Mouse (Mus musculus): ENCODE results near the gene Opcml. TPM values are rescaled to one million over a fixed set of nuclear protein-coding genes. Genes with fewer than 3 reads are reported as not detected.

The Opcml gene
- polyA plus RNA-seq, 1 experiment from 2014 or later = 9.8 TPM

DNA sequence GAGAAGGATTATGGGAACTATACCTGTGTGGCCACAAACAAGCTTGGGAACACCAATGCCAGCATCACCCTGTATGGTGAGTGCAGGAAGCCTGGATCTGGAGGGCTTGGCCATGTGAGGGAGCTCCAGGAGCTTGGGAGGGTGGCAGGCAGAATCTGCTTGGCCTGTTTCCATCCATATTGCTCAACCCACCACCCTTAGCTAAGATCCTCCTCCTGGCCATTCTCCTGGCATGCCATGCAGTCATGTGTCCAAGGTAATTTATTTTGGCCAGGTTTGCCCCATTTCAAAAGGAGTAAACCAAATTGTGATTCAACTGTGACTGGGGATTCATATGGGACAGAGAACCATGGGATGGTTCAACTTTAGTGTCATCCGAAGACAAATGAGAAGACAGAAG is 1112.7 kb downstream of the Opcml start:
- no peak overlapping the region for H3K27ac ChIP-seq
- no peak overlapping the region for H3K4me2 ChIP-seq
- no peaks in the 10 kb centered on the region for H3K9me3 ChIP-seq
- no peaks in the 10 kb centered on the region for H3K27me3 ChIP-seq
- H3K4me3 ChIP-seq = no peak overlapping the region
- H3K9ac ChIP-seq = no peak overlapping the region
- no peaks in the 10 kb centered on the region for H3K36me3 ChIP-seq
- no peak for ATAC-seq (ENCODE audit: borderline replicate concordance, extremely low read depth, low FRiP score, low TSS enrichment)
- WGBS = 82% methylated on average over 1 of the region's 1 CpGs
- H3K4me1 ChIP-seq = no peaks in the 10 kb centered on the region

DNA sequence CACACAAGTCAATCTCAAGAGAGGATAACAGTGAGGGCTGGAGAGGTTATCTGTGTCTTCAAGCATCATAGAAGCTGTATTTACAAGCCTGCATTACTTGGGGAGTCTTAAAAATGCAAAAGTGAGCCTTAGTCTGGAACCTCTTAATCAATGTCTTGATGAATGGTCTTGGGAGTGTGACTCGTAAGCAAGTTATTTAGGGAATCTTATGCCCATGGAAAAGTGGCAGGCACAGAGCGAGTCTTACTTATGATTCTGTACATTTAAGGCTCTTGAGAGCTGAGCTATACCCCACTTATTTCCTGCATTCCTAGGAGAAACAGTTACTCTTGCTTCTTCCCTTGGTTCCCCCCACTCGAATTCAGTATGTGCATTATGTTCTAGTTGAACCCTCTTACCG is 1119.2 kb downstream of the Opcml start:
- no peak overlapping the region for H3K4me2 ChIP-seq
- no peaks in the 10 kb centered on the region for H3K36me3 ChIP-seq
- no peak for ATAC-seq (ENCODE audit: borderline replicate concordance, extremely low read depth, low FRiP score, low TSS enrichment)
- WGBS = 76% methylated on average over 4 of the region's 4 CpGs
- no peak overlapping the region for H3K4me3 ChIP-seq
- H3K9me3 ChIP-seq = no peaks in the 10 kb centered on the region
- no peak overlapping the region for H3K27ac ChIP-seq
- H3K27me3 ChIP-seq = no peaks in the 10 kb centered on the region
- H3K4me1 ChIP-seq = no peaks in the 10 kb centered on the region
- no peak overlapping the region for H3K9ac ChIP-seq

DNA sequence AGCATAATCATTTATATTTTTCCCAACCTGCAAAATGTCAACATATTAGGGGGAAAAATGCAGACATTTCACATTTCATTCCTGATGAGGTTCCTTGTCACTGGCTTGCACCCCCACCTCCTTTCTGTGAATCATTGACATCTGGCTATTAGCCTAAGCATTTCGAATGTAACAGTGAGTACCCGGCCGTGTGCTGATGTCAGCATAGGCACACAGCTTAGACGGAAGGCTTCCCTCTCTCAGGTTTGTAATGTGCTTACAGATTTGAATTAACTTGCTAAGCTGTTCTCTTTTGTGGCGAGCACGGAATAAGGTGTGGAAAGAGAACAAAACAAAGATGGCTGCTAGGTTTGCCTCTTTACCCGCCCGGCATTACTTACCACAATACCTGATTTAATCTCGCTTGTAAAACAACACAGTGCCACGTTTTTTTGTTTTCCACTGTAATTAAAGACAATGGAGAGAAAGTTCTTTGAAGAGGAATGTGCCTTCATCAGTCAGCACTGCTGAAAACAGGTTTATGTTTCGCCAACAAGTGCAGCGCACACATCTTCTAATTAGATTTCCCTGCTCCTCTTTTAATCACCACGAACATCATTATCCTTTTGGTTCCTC is 1121.1 kb downstream of the Opcml start:
- H3K27ac ChIP-seq = no peak overlapping the region
- H3K4me1 ChIP-seq = no peaks in the 10 kb centered on the region
- H3K9ac ChIP-seq = no peak overlapping the region
- H3K4me2 ChIP-seq = no peak overlapping the region
- no peak for ATAC-seq (ENCODE audit: borderline replicate concordance, extremely low read depth, low FRiP score, low TSS enrichment)
- H3K36me3 ChIP-seq = no peaks in the 10 kb centered on the region
- no peak overlapping the region for H3K4me3 ChIP-seq
- no peaks in the 10 kb centered on the region for H3K27me3 ChIP-seq
- no peaks in the 10 kb centered on the region for H3K9me3 ChIP-seq
- 58% methylated on average over 13 of the region's 13 CpGs for WGBS

DNA sequence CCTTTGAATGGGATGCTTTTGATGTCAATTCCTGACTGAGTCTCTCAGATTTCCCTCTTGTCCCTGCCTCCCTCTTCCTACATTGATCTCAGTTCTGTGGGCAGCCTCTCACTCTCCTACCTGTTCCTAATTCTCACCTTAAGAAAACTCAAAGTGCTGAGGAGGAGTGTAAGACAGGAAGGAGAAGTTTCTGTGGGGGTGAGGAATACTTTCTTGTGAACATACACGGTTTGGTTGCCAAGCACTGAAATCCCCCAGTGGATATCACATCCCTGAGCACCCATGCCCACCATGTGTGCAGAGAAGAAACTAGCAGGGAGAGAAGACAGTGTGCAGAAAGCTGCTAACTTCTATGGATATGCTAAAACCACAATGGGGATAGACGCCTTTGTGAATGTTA is 1141.5 kb downstream of the Opcml start:
- Histone ChIP-seq H3K4me1 (no peaks in the 10 kb centered on the region), H3K36me3 (no peaks in the 10 kb centered on the region), H3K4me2 (no peak overlapping the region), H3K9me3 (no peaks in the 10 kb centered on the region), H3K27ac (no peak overlapping the region), H3K27me3 (no peaks in the 10 kb centered on the region), H3K4me3 (no peak overlapping the region), H3K9ac (no peak overlapping the region)
- ATAC-seq (ENCODE audit: borderline replicate concordance, extremely low read depth, low FRiP score, low TSS enrichment) = no peak
- WGBS = 69% methylated on average over 2 of the region's 2 CpGs

DNA sequence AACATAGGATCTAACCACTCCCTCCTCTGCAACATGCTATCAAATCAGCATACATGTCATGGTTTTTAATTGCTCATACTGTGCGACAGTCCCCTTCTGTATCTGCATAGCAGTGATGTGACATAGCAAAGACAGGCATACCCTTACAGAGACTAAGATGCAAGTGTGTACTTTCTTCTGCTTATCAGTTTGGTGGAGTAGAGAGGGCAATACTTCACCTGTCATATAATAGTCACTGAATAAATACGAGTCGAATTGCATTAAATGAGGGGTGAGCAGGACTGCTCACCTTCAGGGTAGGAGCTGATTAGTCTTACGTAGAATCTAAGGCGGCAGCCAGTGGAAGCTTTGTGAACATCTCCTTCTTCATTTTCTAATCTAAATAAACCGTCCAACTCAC is 1146.6 kb downstream of the Opcml start:
- no peak for ATAC-seq (ENCODE audit: borderline replicate concordance, extremely low read depth, low FRiP score, low TSS enrichment)
- no peak overlapping the region for H3K27ac ChIP-seq
- no peaks in the 10 kb centered on the region for H3K9me3 ChIP-seq
- H3K4me3 ChIP-seq = no peak overlapping the region
- H3K27me3 ChIP-seq = no peaks in the 10 kb centered on the region
- no peaks in the 10 kb centered on the region for H3K4me1 ChIP-seq
- 36% methylated on average over 6 of the region's 6 CpGs for WGBS
- no peak overlapping the region for H3K9ac ChIP-seq
- no peaks in the 10 kb centered on the region for H3K36me3 ChIP-seq
- H3K4me2 ChIP-seq = no peak overlapping the region

DNA sequence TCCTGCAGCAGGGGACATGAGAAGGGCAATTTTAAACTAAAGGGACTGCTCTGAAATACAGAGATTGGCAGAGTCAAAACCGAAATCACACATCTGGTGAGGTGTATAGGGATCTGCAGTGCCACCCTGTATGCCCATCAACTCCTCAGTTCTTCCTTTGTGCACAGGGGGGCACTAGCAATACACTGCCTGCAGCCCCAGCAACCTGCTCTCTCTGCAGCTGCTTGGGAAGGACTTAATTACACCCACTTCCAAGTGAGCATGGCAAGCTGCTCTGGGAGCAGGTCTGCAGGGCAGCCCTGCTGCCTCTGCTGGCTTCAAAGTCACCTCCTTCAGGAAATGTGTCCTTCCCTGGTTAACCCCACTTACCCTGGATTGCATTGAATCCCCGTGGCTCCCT is 1147.4 kb downstream of the Opcml start:
- Histone ChIP-seq H3K27me3 (no peaks in the 10 kb centered on the region), H3K4me3 (no peak overlapping the region), H3K4me2 (no peak overlapping the region), H3K9me3 (no peaks in the 10 kb centered on the region), H3K4me1 (no peaks in the 10 kb centered on the region), H3K36me3 (no peaks in the 10 kb centered on the region), H3K27ac (no peak overlapping the region), H3K9ac (no peak overlapping the region)
- ATAC-seq (ENCODE audit: borderline replicate concordance, extremely low read depth, low FRiP score, low TSS enrichment) = no peak
- 56% methylated on average over 2 of the region's 2 CpGs for WGBS

GRCm38 (mm10) chr9:28940901-28941300 is 1150.3 kb downstream of the Opcml start:
- Histone ChIP-seq H3K4me3 (no peak overlapping the region), H3K4me2 (no peak overlapping the region), H3K9me3 (no peaks in the 10 kb centered on the region), H3K4me1 (no peaks in the 10 kb centered on the region), H3K27me3 (no peaks in the 10 kb centered on the region), H3K36me3 (no peaks in the 10 kb centered on the region), H3K9ac (no peak overlapping the region), H3K27ac (no peak overlapping the region)
- no peak for ATAC-seq (ENCODE audit: borderline replicate concordance, extremely low read depth, low FRiP score, low TSS enrichment)

DNA sequence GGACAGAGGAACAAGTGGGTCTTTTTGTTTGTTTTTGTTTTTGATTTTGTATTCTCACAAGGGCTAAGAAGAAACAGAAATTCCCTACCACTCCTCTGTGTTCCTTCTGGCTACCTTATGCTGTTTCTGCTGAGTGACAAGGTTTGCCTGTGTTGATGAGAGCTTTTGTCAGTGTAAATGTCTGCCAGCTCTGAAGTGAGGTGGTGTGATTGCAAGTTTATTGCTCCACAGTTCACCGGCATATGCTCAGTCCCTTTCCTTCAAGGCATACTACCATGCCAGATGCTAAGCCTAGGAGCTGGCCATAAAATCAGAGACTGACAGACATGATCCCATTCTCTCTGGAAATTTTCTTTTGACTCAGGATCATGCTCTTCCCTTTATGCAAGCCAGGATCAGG is 1178.9 kb downstream of the Opcml start:
- no peak for ATAC-seq (ENCODE audit: borderline replicate concordance, extremely low read depth, low FRiP score, low TSS enrichment)
- H3K27me3 ChIP-seq = no peaks in the 10 kb centered on the region
- 71% methylated on average over 1 of the region's 1 CpGs for WGBS
- no peaks in the 10 kb centered on the region for H3K36me3 ChIP-seq
- H3K4me2 ChIP-seq = no peak overlapping the region
- H3K9ac ChIP-seq = no peak overlapping the region
- no peak overlapping the region for H3K4me3 ChIP-seq
- no peaks in the 10 kb centered on the region for H3K4me1 ChIP-seq
- no peaks in the 10 kb centered on the region for H3K9me3 ChIP-seq
- H3K27ac ChIP-seq = no peak overlapping the region

Small RNAs within 50 kb of the gene (microRNA-seq; reads per million reads assigned to microRNA genes)
- gene Gm44316 = not detected

Data from lung, embryonic 15.5 days (tissue).